Mouse (Mus musculus): ENCODE data around the gene Cdc42ep2.

DNA sequence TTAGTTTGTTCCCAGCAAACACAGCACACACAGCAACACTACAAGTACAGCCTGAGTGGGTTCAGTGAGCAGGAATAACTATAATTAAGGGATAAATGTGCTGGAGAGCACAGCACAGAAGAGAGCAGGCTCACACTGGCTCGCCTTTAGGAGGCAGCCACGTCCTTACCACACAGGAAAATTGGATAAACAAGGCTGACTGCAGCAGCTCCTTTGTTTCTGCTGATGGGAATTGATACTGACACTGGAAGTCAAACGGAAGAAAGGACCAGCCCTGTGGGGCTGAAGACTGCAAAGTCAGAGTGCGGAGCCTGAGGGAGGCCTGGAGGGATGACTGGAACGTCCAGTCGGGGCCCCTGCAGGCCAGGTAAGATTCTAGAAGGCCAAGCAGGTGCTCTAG lies 14.4 kb downstream of the Cdc42ep2 start:
- no peak for TF ChIP-seq ZNF384 (IDR thresholded peaks at IDR 0.05; ENCODE audit: low read depth, low read length)
- TF ChIP-seq ZC3H11A (IDR thresholded peaks at IDR 0.05; ENCODE audit: borderline replicate concordance, low read depth, low read length): no peak
